Mouse (Mus musculus) kidney, adult 2 months (tissue): ENCODE data around the gene Slc25a17. TPM values are rescaled to one million over a fixed set of nuclear protein-coding genes. Genes with fewer than 3 reads are reported as not detected.
A peak's percentile ranks its signal among the peaks of the same experiment; 100 is the strongest.

Source experiments
- DNase-seq: peaks from one replicate; pipeline ENCODE4 v3.0.0; 2021
- H3K27ac ChIP-seq: fragments of 200-500 bp; 2 replicates; pipeline ENCODE4 v1.5.1; 2012; ENCODE audit warnings: low read depth, low read length, control low read depth, inconsistent platforms; ENCODE audit not compliant: insufficient read depth
- H3K27me3 ChIP-seq: fragments of 200-500 bp; replicated peaks from 2 replicates; pipeline ENCODE4 v1.6.1; 2012; ENCODE audit warnings: mild to moderate bottlenecking, moderate library complexity, low read length, inconsistent platforms; ENCODE audit not compliant: control insufficient read depth, insufficient read depth
- H3K36me3 ChIP-seq: fragments of 200-500 bp; 2 replicates; pipeline ENCODE4 v1.6.1; 2012; ENCODE audit warnings: mild to moderate bottlenecking, moderate library complexity, low read length, inconsistent platforms; ENCODE audit not compliant: control insufficient read depth, insufficient read depth
- H3K4me1 ChIP-seq: fragments of 200-500 bp; 2 replicates; pipeline ENCODE4 v1.6.1; 2011; ENCODE audit warnings: low read length; ENCODE audit not compliant: control insufficient read depth, insufficient read depth
- H3K4me3 ChIP-seq: fragments of 200-500 bp; 2 replicates; pipeline ENCODE4 v1.5.1; 2011; ENCODE audit warnings: mild to moderate bottlenecking, low read depth, low read length, control low read depth; ENCODE audit not compliant: insufficient read depth
- CTCF ChIP-seq: fragments of 200-500 bp; conservative IDR thresholded peaks from 2 replicates; pipeline ENCODE4 v1.5.1; 2011; ENCODE audit warnings: low read depth, mild to moderate bottlenecking, control low read depth, low read length, moderate library complexity, mixed read lengths; ENCODE audit not compliant: insufficient read depth, insufficient read length
- POLR2A ChIP-seq: fragments of 200-500 bp; IDR thresholded peaks from one replicate; pipeline ENCODE4 v1.6.1; 2011; ENCODE audit warnings: low read depth, low read length, control low read depth
- WGBS: fragments of 180-500 bp; shearing (Covaris S2); methylation state at CpG from one replicate; pipeline ENCODE4 v1.1.7; 2018; 5-methylcytosine and 5-hydroxymethylcytosine counted together
- polyA plus RNA-seq: library from polyadenylated mRNA; depleted of rRNA; stranded (reverse); fragments of >200 nt; gene quantifications from 2 replicates; pipeline ENCODE4 v1.2.3, GENCODE M21; 2012

Slc25a17 gene
- polyA plus RNA-seq, 1 experiment = 78.3 TPM

DNA sequence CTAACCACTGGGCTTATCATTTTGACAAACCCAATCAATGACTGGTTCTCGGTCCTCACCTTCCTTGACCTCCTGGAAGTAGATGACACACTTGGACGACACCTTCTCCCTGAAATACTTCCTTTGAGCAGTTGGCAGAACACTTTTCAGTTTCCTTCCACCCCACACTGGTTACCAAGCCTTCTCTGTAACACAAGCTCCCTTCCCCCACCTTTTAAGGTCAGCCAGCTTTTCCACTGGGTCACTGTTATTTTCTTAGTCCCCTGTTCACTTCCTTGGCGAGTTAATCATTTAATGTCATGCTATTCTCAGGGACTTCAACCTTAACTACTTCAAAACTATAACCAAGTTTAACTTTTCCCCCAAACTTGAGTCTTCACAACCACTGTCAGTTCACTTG is 1.7 kb downstream of the Slc25a17 start:
- TF ChIP-seq CTCF (no peak), POLR2A (no peak)
- Histone ChIP-seq H3K36me3 (no peaks in the 10 kb centered on the region; the same call in 1 of the 2 replicates), H3K4me3 (peak overlapping the region; percentile 5; the same call in 1 of the 2 replicates), H3K27me3 (no peaks in the 10 kb centered on the region), H3K27ac (peak overlapping the region; percentile 75), H3K4me1 (peaks cover 43% of the 10 kb centered on the region)
- WGBS = 23% methylated on average over 3 of the region's 3 CpGs
- DNase-seq = peak; percentile 82

DNA sequence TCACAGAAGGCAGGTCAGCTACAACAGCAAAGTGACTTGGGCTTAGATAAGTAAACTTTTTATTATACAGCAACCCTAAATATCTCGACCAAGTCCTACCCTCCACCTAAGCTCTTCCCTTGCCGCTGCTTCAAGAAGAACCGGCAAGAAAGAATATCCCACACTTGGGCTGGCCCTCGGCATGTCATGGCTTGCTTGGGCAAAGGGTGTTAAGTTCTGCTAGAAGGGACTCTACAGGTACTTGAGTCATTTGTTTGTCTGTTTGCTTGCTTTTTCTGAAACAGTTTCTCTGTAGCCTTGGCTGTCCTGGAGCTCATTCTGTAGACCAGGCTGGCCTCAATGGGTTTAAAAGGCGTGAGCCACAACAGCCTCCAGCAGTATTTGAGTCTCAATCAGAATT is 3.7 kb downstream of the Slc25a17 start:
- Histone ChIP-seq H3K27ac (0 out of 2 replicates have a peak overlapping the region, but pooled peaks have one; percentile 30), H3K36me3 (no peaks in the 10 kb centered on the region; the same call in 1 of the 2 replicates), H3K27me3 (no peaks in the 10 kb centered on the region), H3K4me1 (peaks cover 31% of the 10 kb centered on the region), H3K4me3 (no peak overlapping the region)
- TF ChIP-seq CTCF (no peak), POLR2A (no peak)
- DNase-seq = no peak
- WGBS = 40% methylated on average over 5 of the region's 5 CpGs

DNA sequence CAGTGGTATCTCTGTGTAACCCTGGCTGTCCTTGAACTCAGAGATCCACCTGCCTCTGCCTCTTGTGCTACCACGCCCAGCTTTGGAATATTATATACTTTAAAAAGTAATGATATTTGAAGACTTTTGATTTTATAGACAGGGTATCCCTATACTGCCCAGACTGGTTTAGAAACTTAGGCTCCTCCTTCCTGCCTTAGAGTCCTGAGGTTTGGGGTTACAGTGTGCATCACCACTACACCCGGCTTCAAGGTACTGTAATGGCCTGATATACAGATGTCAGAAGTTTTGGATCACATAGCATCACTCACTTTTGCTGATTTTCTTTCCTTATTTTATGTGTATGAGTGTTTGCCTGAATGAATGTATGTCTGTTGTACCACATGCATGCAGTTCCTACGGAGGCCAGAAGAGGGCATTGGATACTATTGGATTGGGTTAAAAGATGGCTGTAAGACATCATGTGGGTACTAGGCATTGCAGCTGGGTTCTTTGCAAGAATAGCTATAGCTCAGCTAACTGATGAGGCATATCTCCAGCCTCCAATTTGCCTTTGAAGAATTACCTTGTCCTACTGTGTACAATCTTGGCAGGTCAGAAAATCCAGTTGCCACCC is 5.4 kb downstream of the Slc25a17 start:
- TF ChIP-seq POLR2A = no peak
- peak; percentile 36; the same call in 1 of the 2 replicates for TF ChIP-seq CTCF
- no peak overlapping the region for H3K4me3 ChIP-seq
- no peaks in the 10 kb centered on the region for H3K27me3 ChIP-seq
- no peaks in the 10 kb centered on the region; the same call in 1 of the 2 replicates for H3K36me3 ChIP-seq
- peak; percentile 77 for DNase-seq
- H3K4me1 ChIP-seq = peaks cover 32% of the 10 kb centered on the region
- WGBS = 66% methylated on average over 3 of the region's 3 CpGs
- no peak overlapping the region for H3K27ac ChIP-seq

GRCm38 (mm10) chr15:81352638-81353037 is 8.0 kb downstream of the Slc25a17 start:
- no peak overlapping the region for H3K27ac ChIP-seq
- peak; percentile 58 for TF ChIP-seq CTCF
- TF ChIP-seq POLR2A = no peak
- H3K36me3 ChIP-seq = no peaks in the 10 kb centered on the region; the same call in 1 of the 2 replicates
- no peak for DNase-seq
- H3K4me1 ChIP-seq = peaks cover 19% of the 10 kb centered on the region; the same call in 1 of the 2 replicates
- H3K27me3 ChIP-seq = no peaks in the 10 kb centered on the region
- H3K4me3 ChIP-seq = no peak overlapping the region
- 49% methylated on average over 1 of the region's 1 CpGs for WGBS

GRCm38 (mm10) chr15:81350401-81350800 is 10.2 kb downstream of the Slc25a17 start:
- Histone ChIP-seq H3K4me1 (peaks cover 19% of the 10 kb centered on the region; the same call in 1 of the 2 replicates), H3K36me3 (no peaks in the 10 kb centered on the region; the same call in 1 of the 2 replicates), H3K27me3 (no peaks in the 10 kb centered on the region; the same call in 1 of the 2 replicates), H3K27ac (no peak overlapping the region), H3K4me3 (no peak overlapping the region)
- TF ChIP-seq CTCF = no peak
- TF ChIP-seq POLR2A = no peak
- no peak for DNase-seq
- WGBS = 49% methylated on average over 1 of the region's 1 CpGs

- TF ChIP-seq POLR2A (no peak), CTCF (no peak)
- H3K27me3 ChIP-seq = no peaks in the 10 kb centered on the region; the same call in 1 of the 2 replicates
- no peak for DNase-seq
- peaks cover 20% of the 10 kb centered on the region; the same call in 1 of the 2 replicates for H3K4me1 ChIP-seq
- H3K27ac ChIP-seq = no peak overlapping the region
- no peaks in the 10 kb centered on the region for H3K36me3 ChIP-seq
- WGBS = 40% methylated on average over 2 of the region's 2 CpGs
- no peak overlapping the region for H3K4me3 ChIP-seq
These were observed 12.2 kb downstream of the Slc25a17 start for GRCm38 (mm10) chr15:81348366-81348765.

GRCm38 (mm10) chr15:81347466-81347865 is 13.1 kb downstream of the Slc25a17 start:
- WGBS = 91% methylated on average over 2 of the region's 2 CpGs
- Histone ChIP-seq H3K36me3 (no peaks in the 10 kb centered on the region; the same call in 1 of the 2 replicates), H3K27me3 (no peaks in the 10 kb centered on the region; the same call in 1 of the 2 replicates), H3K4me1 (peaks cover 19% of the 10 kb centered on the region; the same call in 1 of the 2 replicates), H3K4me3 (no peak overlapping the region), H3K27ac (no peak overlapping the region)
- no peak for TF ChIP-seq POLR2A
- TF ChIP-seq CTCF = no peak
- DNase-seq = no peak
